Mouse (Mus musculus): Measurements from ENCODE around the gene Osbpl7. TPM values are rescaled to one million over a fixed set of nuclear protein-coding genes. Genes with fewer than 3 reads are reported as not detected.

The Osbpl7 gene
- total and polyA plus RNA-seq, 2 experiments from 2014 or later = 10.7 to 14.6 TPM

DNA sequence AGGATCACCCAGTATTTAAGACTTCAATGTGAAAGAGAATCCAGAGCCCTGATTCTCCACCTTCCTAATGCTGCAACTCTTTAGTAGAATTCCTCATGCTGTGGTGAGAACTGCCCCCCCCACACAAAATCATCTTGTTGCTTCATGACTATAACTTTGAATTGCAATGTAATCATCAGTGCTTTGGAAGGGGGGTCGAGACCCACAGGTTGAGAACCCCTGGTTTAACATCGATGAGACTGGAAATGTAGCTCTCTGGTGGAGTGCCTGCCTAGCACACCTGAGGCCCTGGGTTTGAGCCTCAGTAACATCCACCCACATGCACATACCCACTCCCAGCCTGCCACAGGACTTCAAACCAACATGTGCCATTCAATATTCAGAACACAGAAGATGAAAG is 44.2 kb downstream of the Osbpl7 start:
- DNase-seq (ENCODE audit: low spot score) = no peak
- H3K4me1 ChIP-seq (ENCODE audit: insufficient read depth, low read length) = no peaks in the 10 kb centered on the region
- no peak overlapping the region for H3K4me2 ChIP-seq (ENCODE audit: low read depth, low read length, poor library complexity, severe bottlenecking)
- no peak overlapping the region for H3K4me3 ChIP-seq (ENCODE audit: low read depth, low read length)
- no peak overlapping the region for H3K27ac ChIP-seq (ENCODE audit: low read depth, low read length)
- no peak overlapping the region for H3K9ac ChIP-seq (replicated peaks; ENCODE audit: low read length, poor library complexity, severe bottlenecking)
- WGBS = 73% methylated on average over 2 of the region's 2 CpGs
- no peak for ATAC-seq (ENCODE audit: low FRiP score)
- H3K36me3 ChIP-seq (ENCODE audit: insufficient read depth, low read length) = no peaks in the 10 kb centered on the region
- H3K27me3 ChIP-seq (ENCODE audit: insufficient read depth, low read length) = no peaks in the 10 kb centered on the region; the same call in none of the 2 replicates
- no peaks in the 10 kb centered on the region for H3K9me3 ChIP-seq (ENCODE audit: low read length)
- TF ChIP-seq CTCF (IDR thresholded peaks at IDR 0.05) = no peak

DNA sequence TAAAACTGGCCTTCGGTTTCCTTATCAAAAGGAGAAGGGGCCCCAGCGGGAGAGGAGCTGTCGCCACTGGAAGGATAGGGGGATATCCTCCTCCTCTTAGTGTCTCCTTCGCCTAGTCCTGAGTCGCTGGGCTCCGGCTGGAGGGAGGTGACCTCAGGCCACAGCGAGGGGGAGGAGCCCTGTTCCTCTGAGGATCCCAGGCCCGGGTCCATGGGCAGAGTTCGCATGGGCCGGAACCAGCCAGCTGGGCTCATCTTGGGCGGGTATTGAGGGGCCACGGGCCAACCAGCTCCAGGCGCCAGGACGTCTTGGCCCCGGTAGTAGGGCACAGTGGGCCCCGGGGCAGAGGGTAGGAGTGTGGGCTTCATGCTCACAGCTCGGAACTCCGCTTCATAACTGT is 48.4 kb downstream of the Osbpl7 start:
- H3K27ac ChIP-seq (ENCODE audit: low read depth, low read length) = no peak overlapping the region
- TF ChIP-seq CTCF (IDR thresholded peaks at IDR 0.05) = no peak
- no peak overlapping the region for H3K9ac ChIP-seq (replicated peaks; ENCODE audit: low read length, poor library complexity, severe bottlenecking)
- H3K4me3 ChIP-seq (ENCODE audit: low read depth, low read length) = no peak overlapping the region
- H3K36me3 ChIP-seq (ENCODE audit: insufficient read depth, low read length) = no peaks in the 10 kb centered on the region
- no peaks in the 10 kb centered on the region for H3K9me3 ChIP-seq (ENCODE audit: low read length)
- no peaks in the 10 kb centered on the region for H3K4me1 ChIP-seq (ENCODE audit: insufficient read depth, low read length)
- H3K4me2 ChIP-seq (ENCODE audit: low read depth, low read length, poor library complexity, severe bottlenecking) = no peak overlapping the region
- DNase-seq (ENCODE audit: low spot score) (no peak), ATAC-seq (ENCODE audit: low FRiP score) (no peak)
- 30% methylated on average over 18 of the region's 18 CpGs for WGBS
- no peaks in the 10 kb centered on the region; the same call in none of the 2 replicates for H3K27me3 ChIP-seq (ENCODE audit: insufficient read depth, low read length)

DNA sequence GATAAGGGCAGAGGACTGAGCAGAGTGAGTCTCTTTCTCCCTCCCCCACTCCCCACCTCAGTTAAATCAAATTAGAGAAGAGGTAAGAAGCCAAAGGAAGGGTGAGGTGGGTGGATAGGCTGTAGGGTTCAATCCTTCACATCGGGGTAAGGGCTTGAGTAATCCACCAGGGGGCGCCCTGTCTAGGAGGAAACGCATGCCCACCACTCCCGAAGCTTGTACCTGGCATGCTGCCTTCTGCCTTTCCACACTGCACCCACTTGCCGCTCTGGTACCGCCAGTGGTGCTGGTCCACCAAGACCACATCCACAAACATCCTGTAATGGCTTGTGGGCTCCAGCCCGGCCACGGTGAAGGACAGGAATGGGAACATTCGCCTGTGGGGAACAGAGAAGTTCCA is 51.3 kb downstream of the Osbpl7 start:
- Histone ChIP-seq H3K36me3 (ENCODE audit: insufficient read depth, low read length) (no peaks in the 10 kb centered on the region), H3K9ac (replicated peaks; ENCODE audit: low read length, poor library complexity, severe bottlenecking) (no peak overlapping the region), H3K4me3 (ENCODE audit: low read depth, low read length) (no peak overlapping the region), H3K4me2 (ENCODE audit: low read depth, low read length, poor library complexity, severe bottlenecking) (no peak overlapping the region), H3K4me1 (ENCODE audit: insufficient read depth, low read length) (no peaks in the 10 kb centered on the region), H3K27me3 (ENCODE audit: insufficient read depth, low read length) (no peaks in the 10 kb centered on the region; the same call in none of the 2 replicates), H3K27ac (ENCODE audit: low read depth, low read length) (no peak overlapping the region), H3K9me3 (ENCODE audit: low read length) (no peaks in the 10 kb centered on the region)
- TF ChIP-seq CTCF (IDR thresholded peaks at IDR 0.05) = peak; percentile 67
- 14% methylated on average over 9 of the region's 9 CpGs for WGBS
- no peak for ATAC-seq (ENCODE audit: low FRiP score)
- DNase-seq (ENCODE audit: low spot score) = peak; percentile 66

DNA sequence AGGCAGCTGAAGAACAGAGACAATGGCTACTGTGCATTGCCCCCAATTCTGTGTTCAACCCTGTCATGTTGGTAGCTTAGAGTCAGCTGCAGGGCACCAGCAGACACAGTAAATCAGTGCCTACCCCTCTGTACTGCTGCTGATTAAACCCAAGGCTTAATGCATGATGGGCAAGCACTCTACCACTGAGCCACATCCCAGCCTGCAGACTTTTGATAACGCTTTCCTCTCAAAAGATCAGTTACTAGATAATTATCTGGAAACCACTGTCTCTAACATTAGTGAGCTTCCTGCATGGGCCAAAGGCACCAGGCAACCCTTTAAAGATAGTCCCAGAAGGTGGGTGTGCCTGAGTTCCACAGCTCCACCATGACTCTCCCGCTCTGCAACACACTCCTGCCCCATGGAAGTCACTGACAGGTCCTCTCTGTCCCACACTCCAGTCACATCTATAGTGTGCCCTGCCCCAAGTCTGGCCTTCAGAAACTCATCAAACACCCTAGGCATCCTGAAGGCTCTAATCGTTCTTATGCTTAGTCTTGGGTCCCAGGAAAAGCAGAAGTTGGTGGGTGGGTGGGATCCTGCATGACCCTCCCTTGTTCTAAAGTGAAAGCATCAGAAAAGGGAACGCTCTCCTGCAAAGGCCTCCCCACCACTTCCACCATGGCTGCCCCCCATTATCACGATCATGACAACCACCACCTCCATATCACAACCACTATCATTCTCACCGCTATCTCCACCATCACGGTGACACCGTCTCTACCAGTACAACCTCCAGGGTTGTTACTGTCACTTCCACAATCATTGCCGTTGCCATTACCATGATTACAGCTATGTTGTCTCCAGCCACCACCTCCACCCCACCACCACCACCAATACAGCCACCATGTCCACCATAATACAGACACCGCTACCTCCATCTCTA is 53.0 kb downstream of the Osbpl7 start:
- Histone ChIP-seq H3K4me3 (ENCODE audit: low read depth, low read length) (no peak overlapping the region), H3K4me1 (ENCODE audit: insufficient read depth, low read length) (no peaks in the 10 kb centered on the region), H3K9ac (replicated peaks; ENCODE audit: low read length, poor library complexity, severe bottlenecking) (no peak overlapping the region), H3K27ac (ENCODE audit: low read depth, low read length) (no peak overlapping the region), H3K4me2 (ENCODE audit: low read depth, low read length, poor library complexity, severe bottlenecking) (no peak overlapping the region), H3K27me3 (ENCODE audit: insufficient read depth, low read length) (no peaks in the 10 kb centered on the region; the same call in 1 of the 2 replicates), H3K9me3 (ENCODE audit: low read length) (no peaks in the 10 kb centered on the region), H3K36me3 (ENCODE audit: insufficient read depth, low read length) (no peaks in the 10 kb centered on the region)
- DNase-seq (ENCODE audit: low spot score) = no peak
- WGBS = 92% methylated on average over 10 of the region's 10 CpGs
- no peak for ATAC-seq (ENCODE audit: low FRiP score)
- no peak for TF ChIP-seq CTCF (IDR thresholded peaks at IDR 0.05)

DNA sequence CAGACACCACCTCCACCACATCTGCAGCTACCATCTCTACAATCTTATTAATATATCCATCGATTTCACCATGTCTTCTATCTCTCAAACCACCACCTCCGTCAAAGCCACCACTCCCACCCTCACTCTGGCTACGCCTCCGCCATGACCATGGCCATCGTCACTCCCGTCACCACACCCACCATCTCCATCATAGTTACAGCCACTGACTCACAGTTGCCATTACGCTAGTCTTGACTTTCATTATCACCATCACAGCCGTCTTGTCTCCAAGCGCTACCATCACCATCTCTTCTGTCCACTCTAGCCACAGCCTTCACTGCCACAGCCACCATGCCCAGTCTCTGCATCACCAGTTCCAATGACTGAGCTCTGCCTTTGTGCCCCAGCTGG is 53.7 kb downstream of the Osbpl7 start:
- 94% methylated on average over 9 of the region's 9 CpGs for WGBS
- Histone ChIP-seq H3K4me3 (ENCODE audit: low read depth, low read length) (no peak overlapping the region), H3K9ac (replicated peaks; ENCODE audit: low read length, poor library complexity, severe bottlenecking) (no peak overlapping the region), H3K27me3 (ENCODE audit: insufficient read depth, low read length) (no peaks in the 10 kb centered on the region; the same call in 1 of the 2 replicates), H3K4me2 (ENCODE audit: low read depth, low read length, poor library complexity, severe bottlenecking) (no peak overlapping the region), H3K36me3 (ENCODE audit: insufficient read depth, low read length) (no peaks in the 10 kb centered on the region), H3K9me3 (ENCODE audit: low read length) (no peaks in the 10 kb centered on the region), H3K27ac (ENCODE audit: low read depth, low read length) (no peak overlapping the region), H3K4me1 (ENCODE audit: insufficient read depth, low read length) (no peaks in the 10 kb centered on the region)
- ATAC-seq (ENCODE audit: low FRiP score) (no peak), DNase-seq (ENCODE audit: low spot score) (no peak)
- no peak for TF ChIP-seq CTCF (IDR thresholded peaks at IDR 0.05)

DNA sequence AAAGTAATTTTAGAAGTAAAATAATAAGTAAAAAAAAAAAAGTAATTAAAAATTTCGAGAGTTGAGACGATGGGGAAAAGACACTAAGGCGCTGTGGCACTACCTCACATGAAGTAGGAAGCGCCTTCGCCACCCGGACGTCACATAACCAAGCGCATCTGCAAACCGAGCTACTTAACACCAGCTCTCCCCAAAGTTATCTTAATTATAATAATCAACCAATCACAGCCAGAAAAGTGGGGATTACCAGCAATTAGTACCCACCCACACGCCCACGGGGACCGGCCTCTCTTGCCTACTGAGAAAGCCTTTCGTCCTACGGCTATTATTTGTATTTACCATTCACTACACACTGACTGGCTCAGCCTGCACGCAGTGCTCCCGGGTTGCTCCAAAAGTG is 58.5 kb downstream of the Osbpl7 start:
- no peak for DNase-seq (ENCODE audit: low spot score)
- no peak for TF ChIP-seq CTCF (IDR thresholded peaks at IDR 0.05)
- no peak overlapping the region for H3K4me2 ChIP-seq (ENCODE audit: low read depth, low read length, poor library complexity, severe bottlenecking)
- no peaks in the 10 kb centered on the region for H3K4me1 ChIP-seq (ENCODE audit: insufficient read depth, low read length)
- no peak overlapping the region for H3K4me3 ChIP-seq (ENCODE audit: low read depth, low read length)
- no peak overlapping the region for H3K9ac ChIP-seq (replicated peaks; ENCODE audit: low read length, poor library complexity, severe bottlenecking)
- peaks cover 9% of the 10 kb centered on the region for H3K27me3 ChIP-seq (ENCODE audit: insufficient read depth, low read length)
- no peaks in the 10 kb centered on the region for H3K36me3 ChIP-seq (ENCODE audit: insufficient read depth, low read length)
- H3K9me3 ChIP-seq (ENCODE audit: low read length) = no peaks in the 10 kb centered on the region
- H3K27ac ChIP-seq (ENCODE audit: low read depth, low read length) = no peak overlapping the region
- ATAC-seq (ENCODE audit: low FRiP score) = no peak
- WGBS = 76% methylated on average over 16 of the region's 16 CpGs

All from midbrain, postnatal 0 days (tissue).